Mouse (Mus musculus) thymus, postnatal 25 days (tissue): ENCODE measurements at regions not wholly inside any gene's neighbourhood (a gene's known extent, or its start where the extent isn't known, plus 50 kb on each side); places are given as distances from the start of the nearest gene placed in this dataset.
"Not testable (repeated sequence)": the region's sequence is repeated elsewhere in the genome, so short reads cannot be mapped to it uniquely, and the experiment has no call there.

Source experiments
- DNase-seq: peaks from one replicate; pipeline ENCODE4 v3.0.0; 2022

DNA sequence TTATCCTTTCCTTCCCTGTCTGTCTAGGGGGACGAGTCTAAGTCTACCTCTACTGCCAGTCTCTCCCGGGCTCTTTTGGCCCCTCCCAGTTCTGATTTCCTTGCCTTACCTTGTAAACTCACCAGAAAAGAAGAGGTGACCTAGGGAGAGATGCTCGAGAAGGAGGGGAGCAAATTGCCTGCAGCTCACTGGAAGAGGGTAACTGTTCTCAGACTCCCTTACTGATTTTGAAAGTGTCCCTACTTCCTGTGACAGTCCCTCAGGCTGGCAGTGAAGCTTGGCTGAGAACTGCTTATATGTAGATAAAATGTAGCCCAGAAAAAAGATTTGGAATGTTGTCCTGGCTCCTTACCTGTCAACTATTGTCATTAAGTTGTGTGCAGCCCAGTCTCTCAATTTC lies 180.6 kb upstream of the Tab2 start:
- no peak for DNase-seq

DNA sequence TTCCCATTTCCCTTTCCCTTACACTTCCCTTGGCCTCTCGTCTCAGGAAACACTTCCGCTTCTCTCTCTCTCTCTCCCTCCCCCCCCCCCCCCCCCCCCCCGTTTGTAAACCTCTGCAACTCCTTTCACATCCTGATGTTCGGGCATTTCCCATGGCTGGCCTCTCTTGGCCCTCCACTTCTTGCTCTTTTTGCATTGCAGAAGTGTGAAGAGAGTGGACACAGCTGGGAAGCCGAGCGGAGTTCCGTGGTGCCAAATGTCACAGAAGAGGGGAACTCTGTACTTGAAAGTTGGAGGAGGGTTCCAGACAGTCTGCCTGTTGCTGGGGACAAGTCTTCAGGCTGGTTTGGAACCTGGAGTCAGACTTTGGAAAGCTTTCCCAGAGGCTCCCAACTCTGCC lies 179.2 kb upstream of the Tab2 start:
- DNase-seq, result no peak

DNA sequence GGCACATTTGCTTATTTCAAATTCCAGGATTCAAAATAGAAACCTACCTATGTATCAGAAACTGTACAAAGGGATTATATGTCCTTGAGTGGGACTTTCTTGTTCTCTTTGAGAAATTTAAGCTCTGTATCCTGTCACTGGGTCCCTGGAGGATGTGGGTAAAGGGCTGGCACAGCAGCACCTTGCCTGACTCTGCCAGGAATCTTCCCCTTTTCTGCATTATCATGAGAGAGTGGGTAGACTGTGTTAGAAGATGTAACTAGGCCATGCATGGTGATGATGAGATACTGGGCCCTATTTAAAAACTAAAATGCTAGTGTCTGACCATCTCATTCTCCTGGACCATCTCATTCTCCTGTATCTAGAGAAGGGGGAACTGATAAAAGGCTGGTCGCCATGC lies 178.4 kb upstream of the Tab2 start:
- no peak for DNase-seq

DNA sequence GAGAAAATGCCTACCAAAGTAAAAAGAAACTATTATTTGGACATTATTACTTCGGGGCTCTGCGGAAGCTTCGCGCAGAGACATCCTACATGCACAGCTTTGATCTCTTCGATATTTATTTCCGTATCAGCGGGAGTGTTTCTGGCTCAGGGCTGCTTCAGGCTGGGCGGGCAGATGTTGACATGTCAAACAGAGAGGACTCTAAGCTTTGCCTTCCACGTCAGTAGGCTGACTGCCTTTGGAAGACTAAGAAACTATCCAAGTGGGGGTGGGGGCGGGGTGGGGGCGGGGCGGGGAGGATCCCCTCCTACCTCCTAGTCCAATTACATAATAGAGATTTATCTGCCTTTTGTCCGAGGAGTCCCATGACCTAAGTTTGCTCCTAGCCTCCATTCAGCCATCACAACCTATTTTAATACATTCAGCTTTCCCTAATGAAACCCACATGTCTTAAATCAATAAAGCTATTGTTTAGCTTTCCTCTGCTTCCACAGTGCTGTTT lies 177.5 kb upstream of the Tab2 start:
- DNase-seq, result no peak

DNA sequence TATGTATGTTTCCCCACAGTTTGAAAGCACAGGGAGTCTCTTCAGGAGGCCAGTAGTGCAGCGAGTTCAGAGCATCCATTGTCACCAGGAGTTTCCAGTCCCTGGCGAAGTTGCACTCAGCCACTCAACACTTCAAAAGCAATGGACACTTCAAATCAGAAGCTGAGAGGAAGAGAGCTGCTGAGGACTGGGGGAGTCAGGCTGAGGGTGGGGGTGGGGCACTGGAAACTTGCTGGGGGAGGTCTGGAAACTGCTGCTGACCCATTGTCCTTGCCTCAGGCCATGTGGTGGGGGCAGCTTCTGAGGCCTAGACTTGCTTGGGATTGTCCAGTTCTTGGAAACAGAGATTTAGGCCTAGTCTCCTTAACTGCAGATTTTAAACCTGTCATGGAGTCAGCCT lies 176.8 kb upstream of the Tab2 start:
- no peak for DNase-seq

DNA sequence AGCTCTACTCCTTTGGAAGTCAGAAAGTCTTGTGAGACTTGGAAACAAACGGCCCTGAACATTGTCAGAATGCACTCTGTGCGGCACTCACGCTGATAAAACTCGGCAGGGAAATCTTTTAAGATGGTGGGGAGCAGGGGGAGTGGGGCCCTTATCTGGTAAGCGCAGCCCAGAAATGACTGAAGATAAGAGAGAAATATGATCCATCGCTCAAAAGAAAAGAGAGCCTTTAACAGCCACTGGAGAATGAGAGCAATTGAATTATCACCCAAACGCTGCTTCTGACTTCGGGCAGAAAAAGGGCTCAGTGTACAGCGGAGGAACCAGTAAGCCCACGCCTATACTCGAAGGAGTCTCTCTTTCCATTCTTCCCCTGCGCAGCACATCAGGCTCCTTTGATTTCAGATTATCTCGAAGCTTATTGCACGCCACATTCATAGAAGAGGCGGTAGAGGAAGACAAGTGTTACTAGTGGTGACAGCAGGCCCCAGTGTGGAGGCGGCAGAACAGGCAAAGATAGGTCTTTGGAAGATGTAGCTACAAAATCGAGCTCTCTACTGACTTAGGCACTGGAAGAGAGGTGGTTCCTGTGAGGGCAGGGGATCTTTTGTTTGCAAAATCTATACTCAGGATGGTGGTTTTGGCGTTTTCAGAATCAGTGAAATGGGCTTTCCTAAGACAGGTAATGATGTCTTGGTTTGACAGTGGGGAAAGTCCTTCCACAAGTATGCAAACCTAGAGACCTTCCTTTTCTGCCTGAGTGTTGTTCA lies 174.6 kb upstream of the Tab2 start:
- DNase-seq, result peak; percentile 6

DNA sequence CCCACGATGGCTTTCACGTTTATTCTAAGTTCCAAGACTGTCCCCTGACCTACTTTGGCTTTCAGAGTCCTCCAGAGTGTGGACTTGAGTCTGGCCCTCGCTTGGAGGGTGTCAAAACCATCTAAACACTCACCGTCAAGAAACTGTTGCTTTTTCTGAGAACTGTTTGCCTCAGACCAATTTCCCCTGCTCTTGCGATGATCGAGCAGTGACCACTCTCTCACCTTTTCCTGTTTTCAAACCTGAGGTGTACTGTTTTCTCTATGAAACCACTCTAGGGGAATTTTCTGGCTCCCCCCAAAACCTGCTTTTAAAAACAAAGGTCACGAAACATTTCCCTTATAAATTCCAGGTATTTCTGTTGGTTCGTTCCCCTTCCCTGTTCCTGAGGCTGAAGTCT lies 174.0 kb upstream of the Tab2 start:
- no peak for DNase-seq

DNA sequence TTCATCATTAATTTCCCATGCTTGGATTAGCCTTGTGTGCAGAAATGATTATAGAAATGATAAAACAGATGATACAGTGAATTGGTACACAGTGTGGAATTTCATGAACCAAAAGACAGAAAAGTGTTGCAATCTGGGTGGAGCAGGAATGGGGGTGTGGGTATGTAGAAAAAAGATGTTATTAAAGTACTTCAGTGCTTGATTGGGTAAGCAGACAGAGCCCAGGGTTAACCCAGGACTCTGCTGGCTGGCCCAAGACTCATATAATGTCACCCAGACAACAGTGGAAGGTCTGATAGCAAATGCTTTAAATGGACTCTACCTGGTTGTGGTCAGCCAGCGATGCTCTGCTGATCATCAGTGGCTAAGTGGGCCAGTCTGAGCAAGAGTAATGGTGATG lies 168.1 kb upstream of the Tab2 start:
- no peak for DNase-seq

DNA sequence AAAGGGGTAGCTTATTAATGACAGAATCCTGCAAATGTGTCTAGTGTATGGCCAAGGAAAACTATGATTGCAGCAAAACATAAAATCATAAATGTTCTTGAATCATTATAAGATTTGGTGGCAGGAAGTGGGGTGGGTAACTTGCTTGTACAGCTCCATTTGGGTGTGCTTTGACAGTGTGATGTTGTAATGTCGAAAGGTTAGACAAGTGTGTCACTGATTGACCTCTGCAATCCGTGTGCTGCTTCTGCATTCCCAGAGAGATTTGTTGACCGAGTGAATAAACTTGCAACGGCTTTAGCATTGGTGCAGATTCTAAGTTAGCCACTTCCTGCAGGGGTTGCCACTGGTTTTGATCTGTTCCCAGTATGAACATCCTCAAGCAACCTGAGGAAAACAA lies 165.9 kb upstream of the Tab2 start:
- DNase-seq, result no peak

DNA sequence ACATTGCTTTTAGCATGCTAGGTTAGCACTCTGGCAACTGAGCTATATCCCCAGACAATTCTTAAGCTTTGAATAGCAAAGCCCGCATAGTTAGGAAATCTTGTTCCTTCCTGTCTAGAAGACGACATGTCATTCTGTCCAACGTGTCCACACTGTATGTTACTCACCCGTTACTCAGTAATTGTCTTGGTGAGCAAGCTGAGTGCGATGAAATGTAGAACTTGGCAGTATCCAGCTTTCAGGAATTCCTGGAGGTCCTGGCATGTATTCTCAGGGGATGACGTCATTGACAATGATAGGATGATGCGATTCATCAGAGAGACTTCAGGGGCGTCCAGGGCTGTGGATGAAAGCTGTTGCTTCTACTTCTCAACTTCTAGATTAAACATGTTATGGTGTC lies 160.8 kb upstream of the Tab2 start:
- DNase-seq, result no peak

DNA sequence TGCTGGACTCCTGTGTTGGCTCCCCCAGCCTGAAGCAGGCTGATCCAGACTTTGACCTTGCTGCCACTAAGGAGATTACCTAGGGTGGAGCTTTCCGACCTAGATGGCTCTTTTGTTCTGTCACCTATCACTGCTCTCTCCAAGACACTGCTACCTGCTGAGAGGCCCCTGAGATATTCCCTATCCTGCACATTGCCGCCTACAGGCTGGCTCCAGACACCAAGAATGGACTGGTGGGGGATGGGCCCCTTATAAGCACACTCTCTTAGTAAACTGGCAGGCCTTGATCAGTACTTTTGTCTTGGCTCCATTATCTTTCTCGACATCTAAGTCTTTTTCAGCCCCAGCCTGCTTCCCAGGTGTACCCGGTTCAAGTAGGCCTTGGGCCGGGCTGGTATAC lies 158.9 kb upstream of the Tab2 start:
- not testable (repeated sequence) for DNase-seq

DNA sequence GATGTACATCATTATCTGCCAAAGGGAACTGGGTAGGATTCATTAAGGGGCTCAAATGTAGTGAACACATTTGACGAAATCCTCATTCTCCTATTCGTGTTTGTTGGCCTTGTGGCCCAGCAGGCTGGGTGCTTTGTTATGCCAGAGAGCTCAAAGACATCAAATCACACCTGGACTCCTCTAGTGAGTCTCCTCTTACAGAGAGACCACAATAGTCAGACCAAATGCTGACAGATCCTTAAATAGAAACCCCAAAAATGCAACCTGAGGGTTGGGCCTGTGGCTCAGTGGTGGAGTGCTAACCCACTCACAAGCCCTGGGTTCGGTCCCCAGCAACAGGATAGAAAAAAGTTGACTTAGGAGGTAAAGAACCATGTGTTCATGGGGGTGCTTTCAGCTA lies 158.5 kb upstream of the Tab2 start:
- no peak for DNase-seq

DNA sequence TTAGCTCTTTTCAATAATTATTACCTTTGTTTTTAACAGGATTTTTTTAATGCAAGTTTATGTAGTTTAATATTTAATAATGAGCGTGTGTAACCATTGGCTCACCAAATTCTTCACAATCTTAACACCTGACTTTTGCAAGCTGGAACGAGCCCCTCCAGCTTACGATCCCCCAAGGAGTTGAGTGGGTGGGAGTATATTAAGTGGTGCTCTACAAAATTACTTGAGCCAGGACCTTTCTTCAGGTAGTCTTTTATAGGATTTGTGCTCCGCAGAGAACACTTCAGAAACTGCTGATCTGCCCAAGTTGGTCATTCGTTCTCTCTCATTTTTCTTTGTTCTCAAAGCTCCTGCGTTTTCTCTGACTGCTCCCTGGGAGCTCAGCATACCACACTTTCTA lies 144.5 kb upstream of the Tab2 start:
- DNase-seq, result no peak

DNA sequence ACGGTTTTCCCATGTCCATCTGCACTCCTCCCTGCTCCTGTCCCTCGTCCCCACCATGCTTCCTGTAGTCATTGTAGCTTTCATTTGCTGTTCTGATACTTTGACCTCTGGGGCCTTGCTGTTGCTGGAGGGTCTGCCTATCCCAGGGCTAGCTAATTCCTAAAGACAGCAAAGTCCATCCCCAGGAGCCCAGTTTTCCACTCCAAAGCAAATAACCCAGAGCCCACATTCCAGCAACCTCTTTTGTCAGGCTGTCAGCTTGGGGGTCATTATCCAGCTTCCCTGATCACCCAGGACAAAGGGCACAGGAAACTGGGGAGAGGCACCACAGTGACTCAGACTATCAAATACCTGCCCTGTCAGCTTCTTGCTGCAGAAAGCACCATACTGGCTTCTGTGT lies 139.9 kb upstream of the Tab2 start:
- no peak for DNase-seq

DNA sequence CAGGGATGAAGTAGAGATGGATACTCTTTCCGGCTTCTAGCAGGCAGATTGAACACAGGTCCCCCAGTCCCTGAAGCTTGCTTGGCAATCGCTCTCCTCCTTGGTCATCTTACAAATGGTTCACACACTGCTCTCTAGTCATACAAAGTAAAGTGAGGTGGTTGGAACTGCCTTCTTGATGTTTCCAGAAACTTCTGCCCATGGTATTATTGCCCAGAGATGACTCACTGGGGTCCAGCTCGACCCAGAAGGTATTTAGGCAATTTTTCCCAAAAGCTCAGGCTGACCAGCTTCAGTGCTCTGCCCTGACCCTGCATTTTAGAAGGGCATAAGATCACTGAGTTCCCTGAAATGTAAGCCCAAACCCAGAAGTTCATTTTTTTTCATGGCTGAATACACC lies 139.2 kb upstream of the Tab2 start:
- no peak for DNase-seq

DNA sequence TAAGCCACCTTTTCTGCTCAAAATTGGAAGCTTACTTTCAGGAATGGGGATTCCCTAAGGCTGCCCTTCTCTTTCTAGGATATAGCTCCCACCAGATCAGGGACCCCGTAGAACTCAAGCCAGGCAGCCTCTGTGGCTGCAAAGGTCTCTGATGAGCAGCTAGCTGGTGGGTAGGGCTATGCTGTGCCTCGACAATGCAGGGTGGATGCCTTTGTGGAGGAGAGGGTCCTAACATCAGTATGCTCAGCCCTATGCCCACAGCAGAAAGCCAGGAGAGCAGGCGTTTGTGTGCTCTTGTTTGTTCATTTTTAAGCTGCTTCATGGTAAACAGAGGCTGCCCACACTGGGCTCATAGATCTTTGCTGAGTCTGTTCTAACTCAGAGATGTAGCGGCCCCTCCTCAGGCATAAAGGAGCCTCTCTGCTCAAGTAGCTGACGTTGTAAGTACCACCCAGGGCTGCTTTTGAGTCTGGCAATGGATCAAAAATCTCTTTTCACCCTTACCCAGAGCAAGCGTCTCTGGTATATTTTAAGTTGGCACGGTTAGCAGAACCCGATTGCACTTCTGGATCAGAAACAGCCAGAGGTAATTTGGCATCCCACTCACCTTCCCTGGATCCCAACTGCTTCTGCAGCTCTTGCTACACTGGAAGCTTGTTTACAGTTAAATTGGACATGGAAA lies 136.0 kb upstream of the Tab2 start:
- DNase-seq, result no peak

DNA sequence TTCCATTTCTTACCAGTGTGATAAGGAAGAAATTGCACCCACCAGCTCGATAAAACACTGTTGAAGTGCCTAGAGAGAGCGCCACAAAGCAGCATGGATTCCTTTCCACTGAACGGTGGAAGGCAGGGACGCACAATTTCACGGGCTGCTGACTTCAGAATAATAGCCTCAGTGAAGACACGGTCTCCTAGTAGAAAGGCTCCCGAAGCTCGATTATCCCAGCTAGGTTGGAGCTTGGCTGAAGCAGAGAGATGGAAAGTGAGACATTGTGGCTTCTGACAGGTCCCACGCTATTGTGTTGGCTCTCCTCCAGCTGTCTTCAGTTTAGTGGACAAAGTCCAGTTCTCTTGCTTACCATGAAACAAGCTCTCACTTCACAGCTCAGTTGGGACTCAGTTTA lies 133.3 kb upstream of the Tab2 start:
- no peak for DNase-seq

DNA sequence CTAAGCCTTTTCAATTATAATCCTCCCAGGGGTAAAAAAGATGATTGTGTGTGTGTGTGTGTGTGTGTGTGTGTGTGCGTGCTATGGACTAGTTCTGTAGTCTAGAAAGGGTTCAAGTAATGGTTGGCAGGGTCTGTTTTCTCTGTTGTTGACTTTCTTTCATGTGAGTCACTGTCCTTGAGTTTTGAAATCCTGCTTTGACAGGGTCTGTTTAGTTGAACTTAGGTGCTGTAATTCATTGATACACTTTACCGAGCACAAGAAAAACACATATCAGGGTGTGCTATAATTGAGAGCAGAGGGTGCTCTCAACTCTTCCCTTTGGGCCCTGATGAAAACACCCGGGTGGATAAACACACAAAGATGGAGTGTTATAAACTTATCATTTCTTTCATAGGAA lies 132.7 kb upstream of the Tab2 start:
- DNase-seq, result no peak

DNA sequence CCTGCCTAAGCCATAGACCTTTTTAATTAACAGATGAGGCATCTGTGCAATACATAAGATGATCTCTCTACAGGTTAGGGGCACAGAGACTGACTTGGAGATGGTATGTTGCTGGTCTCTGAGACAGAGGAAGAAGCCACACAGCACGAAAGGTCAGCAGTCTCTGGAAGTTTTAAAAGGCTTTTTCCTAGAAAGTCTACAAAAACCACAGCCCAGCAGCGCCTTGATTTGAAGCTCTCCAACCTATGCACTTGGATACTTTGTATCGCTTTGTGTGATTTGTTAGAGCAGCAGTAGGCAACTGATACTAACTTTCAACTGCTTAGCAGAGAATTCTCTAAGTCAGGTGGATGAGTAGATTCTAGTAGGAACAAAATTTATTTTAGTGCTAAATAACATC lies 132.3 kb upstream of the Tab2 start:
- DNase-seq, result no peak

DNA sequence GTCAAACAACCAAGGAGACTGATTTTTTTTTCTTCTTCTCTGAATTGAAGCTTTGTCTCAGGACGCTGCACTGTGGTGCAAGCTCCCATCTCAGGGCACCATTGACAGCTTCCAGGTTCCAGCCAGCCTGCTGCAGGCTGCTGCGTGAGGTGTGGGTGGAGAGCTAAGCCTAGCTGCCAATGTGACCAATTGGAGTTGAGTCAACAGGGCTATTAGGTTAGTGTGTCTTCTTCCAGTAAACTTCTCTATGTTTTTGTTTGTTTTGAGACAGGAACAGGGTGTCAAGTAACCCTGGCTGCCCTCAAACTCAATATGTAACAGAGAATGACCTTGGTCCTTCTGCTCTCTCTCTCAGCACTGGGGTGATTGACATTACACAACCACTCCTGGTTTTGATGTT lies 131.1 kb upstream of the Tab2 start:
- no peak for DNase-seq

DNA sequence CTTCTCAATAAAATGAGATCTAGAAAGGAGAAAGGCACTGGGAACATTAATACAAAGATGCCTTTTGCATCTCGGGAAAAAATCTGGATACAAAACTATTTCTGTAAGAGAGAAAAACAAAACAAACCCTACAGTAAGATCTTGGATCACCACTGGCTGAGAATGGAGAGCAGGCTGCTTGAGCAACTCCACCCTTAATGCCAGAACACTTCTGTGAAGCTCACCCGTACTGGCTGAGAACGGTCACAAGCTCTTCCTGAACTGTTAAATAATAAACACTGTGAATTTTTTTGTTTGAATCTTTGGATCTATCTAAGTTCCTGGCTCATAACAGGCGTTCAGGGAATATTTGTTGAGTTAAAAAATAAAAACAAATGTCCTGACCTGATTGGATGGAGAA lies 130.4 kb upstream of the Tab2 start:
- no peak for DNase-seq

DNA sequence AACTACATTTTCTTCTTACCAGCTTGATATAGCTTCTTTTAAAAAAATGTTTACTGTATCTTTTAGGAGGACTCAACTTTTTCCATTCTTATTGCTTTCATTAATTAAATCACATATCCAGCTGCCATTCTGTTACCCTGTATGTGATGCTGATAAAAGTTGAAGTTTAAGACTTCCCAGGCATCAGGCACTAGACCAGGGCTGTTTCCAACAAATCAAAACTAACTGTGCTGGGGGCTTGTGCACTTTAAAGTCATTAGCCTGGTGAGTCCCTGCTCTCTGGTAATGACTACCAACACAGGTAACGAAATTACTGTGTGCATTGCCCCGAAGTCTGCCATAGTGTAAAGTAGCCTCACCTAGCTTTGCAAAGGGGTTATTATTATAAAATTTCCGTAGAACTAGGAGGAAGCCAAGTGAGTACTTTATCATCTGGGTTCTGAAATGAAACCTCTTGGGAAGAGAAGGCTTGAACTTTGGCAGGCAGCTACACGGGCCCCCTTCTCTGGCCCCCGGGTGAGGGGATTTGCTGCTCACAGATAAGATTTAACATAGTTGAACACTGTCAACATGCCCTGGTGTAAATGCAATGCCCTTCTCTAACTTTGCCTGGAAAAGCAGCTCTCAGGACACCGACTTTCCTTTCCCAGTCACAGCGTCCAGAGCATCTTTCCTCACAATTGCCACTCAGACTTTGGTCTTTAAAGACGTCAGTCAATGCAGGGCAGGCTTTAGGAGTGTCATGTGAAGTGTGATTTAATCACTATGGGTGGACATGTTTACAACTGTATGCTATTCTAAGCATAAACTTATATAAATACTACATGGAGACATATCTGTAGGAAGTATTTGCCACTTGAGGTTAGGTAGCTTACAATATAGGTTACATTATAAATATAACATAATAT lies 122.1 kb upstream of the Tab2 start:
- DNase-seq, result no peak

DNA sequence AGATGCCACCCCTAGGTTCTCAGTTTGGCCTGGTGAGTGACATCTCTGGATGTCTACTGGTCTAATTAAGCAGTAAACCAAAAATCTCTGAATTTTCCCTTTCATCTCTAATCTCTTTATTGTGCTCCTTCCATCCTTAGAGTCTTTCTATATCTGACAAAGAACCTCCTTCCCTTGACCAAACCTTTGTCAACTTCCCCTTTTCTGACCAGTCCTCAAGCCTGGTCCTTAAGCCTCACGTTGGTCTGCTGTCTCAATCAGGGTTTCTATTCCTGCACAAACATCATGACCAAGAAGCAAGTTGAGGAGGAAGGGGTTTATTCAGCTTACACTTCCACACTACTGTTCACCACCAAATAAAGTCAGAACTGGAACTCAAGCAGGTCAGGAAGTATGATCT lies 116.4 kb upstream of the Tab2 start:
- no peak for DNase-seq

DNA sequence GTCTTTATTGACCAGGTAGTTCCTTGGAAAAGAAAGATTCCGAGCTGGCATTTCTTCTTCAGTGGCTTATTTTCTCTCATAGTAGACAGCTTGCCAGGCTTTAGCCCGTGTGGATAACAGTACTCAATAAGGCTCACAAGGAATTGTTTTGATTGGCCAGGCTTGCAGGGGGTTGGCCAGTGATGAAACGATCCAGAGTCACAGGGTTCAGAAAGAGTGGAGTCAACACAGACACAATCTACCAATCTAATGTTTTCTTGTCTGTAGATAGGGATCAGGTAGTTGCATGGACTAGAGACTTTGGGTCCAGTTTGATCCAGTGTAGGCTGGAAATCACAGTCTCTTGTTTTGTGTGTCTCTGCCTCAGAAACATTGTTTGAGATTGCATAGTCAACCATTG lies 115.8 kb upstream of the Tab2 start:
- DNase-seq, result no peak
